Mouse (Mus musculus): ENCODE results near the gene Olfr1175-ps. TPM values are rescaled to one million over a fixed set of nuclear protein-coding genes. Genes with fewer than 3 reads are reported as not detected.

The Olfr1175-ps gene
- not detected in 2 replicates for polyA plus RNA-seq (2015; fragmentation: Nextera tagmentation; extraction: Ambion mirVana)

GRCm38 (mm10) chr2:88327115-88327514, at the start of gene Olfr1175-ps:
Gene Olfr1175-ps, minus strand, starts transcription at chr2:88327215.
- Histone ChIP-seq H3K4me2 (ENCODE audit: low read depth, low read length) (no peak within 1 kb of the TSS), H3K4me3 (ENCODE audit: low read length) (no peak within 1 kb of the TSS), H3K36me3 (ENCODE audit: control insufficient read depth, insufficient read depth, low read length) (no peaks in the 10 kb centered on the region), H3K27me3 (ENCODE audit: control insufficient read depth, insufficient read depth, low read depth, low read length) (no peaks in the 10 kb centered on the region), H3K4me1 (replicated peaks; ENCODE audit: control insufficient read depth, insufficient read depth, low read length) (no peaks in the 10 kb centered on the region), H3K9me3 (ENCODE audit: control insufficient read depth, low read length) (no peaks in the 10 kb centered on the region), H3K27ac (ENCODE audit: low read length) (no peak within 1 kb of the TSS), H3K9ac (ENCODE audit: low read length) (no peak within 1 kb of the TSS)
- ATAC-seq (ENCODE audit: low read depth) = no peak
- 79% methylated on average over 2 of the region's 2 CpGs for WGBS

GRCm38 (mm10) chr2:88356304-88356703, 29.3 kb upstream of the Olfr1175-ps start:
- Histone ChIP-seq H3K4me1 (replicated peaks; ENCODE audit: control insufficient read depth, insufficient read depth, low read length) (no peaks in the 10 kb centered on the region), H3K27ac (ENCODE audit: low read length) (no peak overlapping the region), H3K9me3 (ENCODE audit: control insufficient read depth, low read length) (no peaks in the 10 kb centered on the region), H3K4me2 (ENCODE audit: low read depth, low read length) (no peak overlapping the region), H3K9ac (ENCODE audit: low read length) (no peak overlapping the region), H3K27me3 (ENCODE audit: control insufficient read depth, insufficient read depth, low read depth, low read length) (no peaks in the 10 kb centered on the region), H3K36me3 (ENCODE audit: control insufficient read depth, insufficient read depth, low read length) (no peaks in the 10 kb centered on the region), H3K4me3 (ENCODE audit: low read length) (no peak overlapping the region)
- WGBS = 0% methylated on average over 2 of the region's 2 CpGs
- ATAC-seq (ENCODE audit: low read depth) = no peak

GRCm38 (mm10) chr2:88346392-88346791, 19.4 kb upstream of the Olfr1175-ps start, which contains the start of gene Olfr1177-ps:
Gene Olfr1177-ps, minus strand, starts transcription at chr2:88346492.
- 79% methylated on average over 1 of the region's 1 CpGs for WGBS
- Histone ChIP-seq H3K27me3 (ENCODE audit: control insufficient read depth, insufficient read depth, low read depth, low read length) (no peaks in the 10 kb centered on the region), H3K9ac (ENCODE audit: low read length) (no peak within 1 kb of the TSS), H3K4me1 (replicated peaks; ENCODE audit: control insufficient read depth, insufficient read depth, low read length) (no peaks in the 10 kb centered on the region), H3K4me2 (ENCODE audit: low read depth, low read length) (no peak within 1 kb of the TSS), H3K36me3 (ENCODE audit: control insufficient read depth, insufficient read depth, low read length) (no peaks in the 10 kb centered on the region), H3K4me3 (ENCODE audit: low read length) (no peak within 1 kb of the TSS), H3K27ac (ENCODE audit: low read length) (no peak within 1 kb of the TSS), H3K9me3 (ENCODE audit: control insufficient read depth, low read length) (no peaks in the 10 kb centered on the region)
- no peak for ATAC-seq (ENCODE audit: low read depth)

GRCm38 (mm10) chr2:88336421-88336820, 9.4 kb upstream of the Olfr1175-ps start, which contains the start of gene Olfr1176:
Gene Olfr1176, plus strand, starts transcription at chr2:88336721.
- H3K27me3 ChIP-seq (ENCODE audit: control insufficient read depth, insufficient read depth, low read depth, low read length) = no peaks in the 10 kb centered on the region
- no peak for ATAC-seq (ENCODE audit: low read depth)
- WGBS = 36% methylated on average over 1 of the region's 1 CpGs

GRCm38 (mm10) chr2:88315035-88315434, 12.0 kb downstream of the Olfr1175-ps start, which contains the start of gene Olfr1174-ps:
Gene Olfr1174-ps, minus strand, starts transcription at chr2:88315135.
- no peak within 1 kb of the TSS for H3K27ac ChIP-seq (ENCODE audit: low read length)
- no peak within 1 kb of the TSS for H3K4me3 ChIP-seq (ENCODE audit: low read length)
- H3K4me1 ChIP-seq (replicated peaks; ENCODE audit: control insufficient read depth, insufficient read depth, low read length) = no peaks in the 10 kb centered on the region
- H3K9ac ChIP-seq (ENCODE audit: low read length) = no peak within 1 kb of the TSS
- no peak within 1 kb of the TSS for H3K4me2 ChIP-seq (ENCODE audit: low read depth, low read length)
- WGBS = 88% methylated on average over 4 of the region's 4 CpGs
- no peak for ATAC-seq (ENCODE audit: low read depth)
- H3K9me3 ChIP-seq (ENCODE audit: control insufficient read depth, low read length) = no peaks in the 10 kb centered on the region
- H3K27me3 ChIP-seq (ENCODE audit: control insufficient read depth, insufficient read depth, low read depth, low read length) = no peaks in the 10 kb centered on the region
- no peaks in the 10 kb centered on the region for H3K36me3 ChIP-seq (ENCODE audit: control insufficient read depth, insufficient read depth, low read length)

More at GRCm38 (mm10) chr2:88336421-88336820, 9.4 kb upstream of the Olfr1175-ps start, which contains the start of gene Olfr1176:
- Histone ChIP-seq H3K9ac (ENCODE audit: low read length) (no peak within 1 kb of the TSS), H3K4me3 (ENCODE audit: low read length) (no peak within 1 kb of the TSS), H3K9me3 (ENCODE audit: control insufficient read depth, low read length) (no peaks in the 10 kb centered on the region), H3K27ac (ENCODE audit: low read length) (no peak within 1 kb of the TSS), H3K4me1 (replicated peaks; ENCODE audit: control insufficient read depth, insufficient read depth, low read length) (no peaks in the 10 kb centered on the region), H3K4me2 (ENCODE audit: low read depth, low read length) (no peak within 1 kb of the TSS), H3K36me3 (ENCODE audit: control insufficient read depth, insufficient read depth, low read length) (no peaks in the 10 kb centered on the region)

- H3K27me3 ChIP-seq (ENCODE audit: control insufficient read depth, insufficient read depth, low read depth, low read length) = no peaks in the 10 kb centered on the region
- H3K4me2 ChIP-seq (ENCODE audit: low read depth, low read length) = no peak within 1 kb of the TSS
- H3K4me1 ChIP-seq (replicated peaks; ENCODE audit: control insufficient read depth, insufficient read depth, low read length) = no peaks in the 10 kb centered on the region
- no peak within 1 kb of the TSS for H3K9ac ChIP-seq (ENCODE audit: low read length)
- ATAC-seq (ENCODE audit: low read depth) = no peak
- no peak within 1 kb of the TSS for H3K4me3 ChIP-seq (ENCODE audit: low read length)
- H3K27ac ChIP-seq (ENCODE audit: low read length) = no peak within 1 kb of the TSS
- no peaks in the 10 kb centered on the region for H3K36me3 ChIP-seq (ENCODE audit: control insufficient read depth, insufficient read depth, low read length)
- H3K9me3 ChIP-seq (ENCODE audit: control insufficient read depth, low read length) = no peaks in the 10 kb centered on the region
Observed at GRCm38 (mm10) chr2:88279775-88280174, 47.2 kb downstream of the Olfr1175-ps start, which contains the start of gene Olfr1173. Gene Olfr1173, minus strand, starts transcription at chr2:88279875.

Other genes starting within 250 kb of the Olfr1175-ps start
- gene Olfr1164, start 233.2 kb downstream of the Olfr1175-ps start, polyA plus RNA-seq (2015; fragmentation: Nextera tagmentation; extraction: Ambion mirVana) = not detected in 2 replicates
- gene Olfr1166, start 198.9 kb downstream of the Olfr1175-ps start, polyA plus RNA-seq (2015; fragmentation: Nextera tagmentation; extraction: Ambion mirVana) = not detected in 2 replicates
- gene Olfr1167, start 172.0 kb downstream of the Olfr1175-ps start, polyA plus RNA-seq (2015; fragmentation: Nextera tagmentation; extraction: Ambion mirVana) = not detected in 2 replicates
- gene Olfr1168, start 145.3 kb downstream of the Olfr1175-ps start, polyA plus RNA-seq (2015; fragmentation: Nextera tagmentation; extraction: Ambion mirVana) = not detected in 2 replicates
- gene Olfr1170, start 98.9 kb downstream of the Olfr1175-ps start, polyA plus RNA-seq (2015; fragmentation: Nextera tagmentation; extraction: Ambion mirVana) = not detected in 2 replicates
- not detected in 2 replicates for gene Olfr1173, start 47.3 kb downstream of the Olfr1175-ps start, polyA plus RNA-seq (2015; fragmentation: Nextera tagmentation; extraction: Ambion mirVana)
- gene Olfr1174-ps, start 12.1 kb downstream of the Olfr1175-ps start, polyA plus RNA-seq (2015; fragmentation: Nextera tagmentation; extraction: Ambion mirVana) = not detected in 2 replicates
- not detected in 2 replicates for gene Olfr1176, start 9.5 kb upstream of the Olfr1175-ps start, polyA plus RNA-seq (2015; fragmentation: Nextera tagmentation; extraction: Ambion mirVana)
- gene Olfr1177-ps, start 19.3 kb upstream of the Olfr1175-ps start, polyA plus RNA-seq (2015; fragmentation: Nextera tagmentation; extraction: Ambion mirVana) = not detected in 2 replicates
- not detected in 2 replicates for gene Olfr1178, start 59.8 kb upstream of the Olfr1175-ps start, polyA plus RNA-seq (2015; fragmentation: Nextera tagmentation; extraction: Ambion mirVana)
- gene Olfr1179, start 79.2 kb upstream of the Olfr1175-ps start, polyA plus RNA-seq (2015; fragmentation: Nextera tagmentation; extraction: Ambion mirVana) = not detected in 2 replicates
- not detected in 2 replicates for gene Olfr1180, start 91.9 kb upstream of the Olfr1175-ps start, polyA plus RNA-seq (2015; fragmentation: Nextera tagmentation; extraction: Ambion mirVana)
- gene Olfr1181, start 99.0 kb upstream of the Olfr1175-ps start, polyA plus RNA-seq (2015; fragmentation: Nextera tagmentation; extraction: Ambion mirVana) = not detected in 2 replicates
- gene Gm13757, start 121.9 kb upstream of the Olfr1175-ps start, polyA plus RNA-seq (2015; fragmentation: Nextera tagmentation; extraction: Ambion mirVana) = not detected in 2 replicates
- gene Olfr1183, start 127.7 kb upstream of the Olfr1175-ps start, polyA plus RNA-seq (2015; fragmentation: Nextera tagmentation; extraction: Ambion mirVana) = not detected in 2 replicates
- not detected in 2 replicates for gene Olfr1184, start 156.4 kb upstream of the Olfr1175-ps start, polyA plus RNA-seq (2015; fragmentation: Nextera tagmentation; extraction: Ambion mirVana)
- gene Olfr1185-ps1, start 166.1 kb upstream of the Olfr1175-ps start, polyA plus RNA-seq (2015; fragmentation: Nextera tagmentation; extraction: Ambion mirVana) = not detected in 2 replicates
- gene Olfr1186, start 191.3 kb upstream of the Olfr1175-ps start, polyA plus RNA-seq (2015; fragmentation: Nextera tagmentation; extraction: Ambion mirVana) = not detected in 2 replicates
- not detected in 2 replicates for gene Olfr1188, start 229.7 kb upstream of the Olfr1175-ps start, polyA plus RNA-seq (2015; fragmentation: Nextera tagmentation; extraction: Ambion mirVana)

Data from lung, embryonic 16.5 days (tissue).